Mouse (Mus musculus) heart, adult 2 months (tissue): Measurements from ENCODE around the gene Pbxip1.

Source experiments
- CTCF ChIP-seq: fragments of 200-600 bp; IDR thresholded peaks from 2 replicates; pipeline ENCODE4 v1.8.1; 2022; ENCODE audit warnings: antibody characterized with exemption, mild to moderate bottlenecking, moderate library complexity
- EP300 ChIP-seq: fragments of 200-500 bp; IDR thresholded peaks from 2 replicates; pipeline ENCODE4 v1.6.1; 2011; ENCODE audit warnings: low read depth, low read length, control low read depth; ENCODE audit not compliant: insufficient read depth
- POLR2A ChIP-seq: fragments of 200-500 bp; IDR thresholded peaks from 2 replicates; pipeline ENCODE4 v1.6.1; 2011; ENCODE audit warnings: mild to moderate bottlenecking, low read depth, low read length, control low read depth; ENCODE audit not compliant: insufficient read depth

GRCm38 (mm10) chr3:89473838-89474237 is 37.3 kb downstream of the Pbxip1 start:
- TF ChIP-seq CTCF (no peak), EP300 (no peak), POLR2A (no peak)
